Mouse (Mus musculus) heart, postnatal 4 days (tissue): ENCODE results near the gene Tbc1d15. TPM values are rescaled to one million over a fixed set of nuclear protein-coding genes. Genes with fewer than 3 reads are reported as not detected.
"Not testable (repeated sequence)": the region's sequence is repeated elsewhere in the genome, so short reads cannot be mapped to it uniquely, and the experiment has no call there.

Experiments used
- DNase-seq: peaks from one replicate; pipeline ENCODE4 v3.0.0; 2021
- total RNA-seq, 2 experiments: library from RNA; stranded (reverse); gene quantifications; 2 replicates each; pipeline ENCODE4 v1.2.3; 2021

Tbc1d15 gene
- total RNA-seq, 2 experiments from 2014 or later = 42.6 to 44.5 TPM

- no peak for DNase-seq
Observed at GRCm38 (mm10) chr10:115241082-115241595, 10.1 kb downstream of the Tbc1d15 start.

- no peak for DNase-seq
Observed at GRCm38 (mm10) chr10:115237931-115238330, 13.3 kb downstream of the Tbc1d15 start.

- no peak for DNase-seq
Observed at GRCm38 (mm10) chr10:115236733-115237132, 14.5 kb downstream of the Tbc1d15 start.

DNA sequence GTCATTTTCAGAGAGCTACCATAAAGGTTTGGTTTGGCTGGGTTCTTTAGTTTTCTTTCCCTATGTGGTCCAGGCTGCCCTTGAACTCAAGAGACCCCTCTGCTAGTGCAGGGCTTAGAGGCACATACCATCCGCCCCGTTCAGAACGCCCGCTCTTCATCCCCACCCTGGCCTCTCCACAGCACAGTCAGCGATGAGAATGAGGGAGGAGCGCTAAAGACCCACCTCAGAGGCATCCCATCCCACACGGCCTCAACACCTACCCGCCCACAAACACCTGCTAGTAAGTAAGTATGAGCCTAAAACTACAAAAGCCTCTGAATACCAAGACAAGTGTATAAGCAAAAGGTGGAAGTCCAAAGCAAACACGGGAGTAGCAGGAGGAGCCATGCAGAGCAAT is 15.8 kb downstream of the Tbc1d15 start:
- DNase-seq = no peak

DNA sequence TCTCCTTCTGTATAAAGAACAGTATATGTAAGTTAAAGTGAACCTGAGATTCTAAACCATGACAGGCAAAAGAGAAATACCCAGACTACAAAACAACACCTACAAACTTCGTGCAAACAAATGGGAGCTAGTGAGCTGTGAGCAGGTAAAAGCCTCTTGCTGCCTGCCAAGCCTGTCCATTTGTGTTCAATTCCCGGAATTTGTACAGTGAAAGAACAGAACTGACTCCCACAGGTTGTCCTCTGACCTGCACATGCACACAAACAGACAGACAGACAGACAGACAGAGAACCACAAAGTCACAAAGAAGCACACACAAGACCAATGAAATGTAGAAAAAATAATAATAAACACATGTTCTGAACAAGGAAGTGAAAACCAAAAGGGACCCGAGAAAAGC is 17.5 kb downstream of the Tbc1d15 start:
- no peak for DNase-seq

DNA sequence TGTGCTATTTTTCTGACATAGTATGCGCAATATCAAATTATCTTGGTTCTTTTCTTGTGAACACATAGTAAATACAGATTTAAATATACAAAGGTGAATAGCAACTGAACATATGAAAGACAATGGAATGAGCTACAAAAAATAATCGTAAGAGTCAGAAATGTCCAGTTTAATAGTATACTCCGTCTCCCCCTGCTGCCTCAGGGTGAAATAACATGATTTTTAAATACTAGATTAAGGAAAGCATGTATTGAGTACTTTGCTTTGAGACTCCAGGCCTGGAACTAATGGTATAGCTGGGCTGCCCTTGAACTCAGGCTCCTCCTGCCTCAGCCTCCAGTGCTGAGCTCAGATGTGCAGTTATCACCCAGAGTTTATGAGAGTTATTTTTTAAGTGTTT is 18.8 kb downstream of the Tbc1d15 start:
- DNase-seq = no peak

DNA sequence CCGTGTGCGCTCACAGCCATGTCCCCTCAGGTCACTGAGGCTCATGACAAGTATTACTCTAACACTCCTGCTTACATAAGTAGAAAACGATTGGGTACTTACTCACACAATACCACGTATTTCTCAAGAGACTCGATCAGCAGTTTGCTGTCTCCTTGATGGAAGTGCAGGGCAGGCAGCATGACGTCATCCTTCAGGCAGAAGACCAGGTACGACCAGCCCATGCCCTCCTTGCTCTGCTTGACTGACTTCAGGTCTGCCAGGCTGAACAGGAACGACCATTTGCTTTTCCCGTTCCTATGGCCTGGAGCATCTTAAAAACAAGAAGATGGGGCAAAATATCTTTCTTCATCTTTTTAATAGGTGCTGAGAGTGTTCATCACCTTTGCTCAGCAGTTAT is 22.2 kb downstream of the Tbc1d15 start:
- DNase-seq = no peak

GRCm38 (mm10) chr10:115226586-115226985 is 24.7 kb downstream of the Tbc1d15 start:
- no peak for DNase-seq

DNA sequence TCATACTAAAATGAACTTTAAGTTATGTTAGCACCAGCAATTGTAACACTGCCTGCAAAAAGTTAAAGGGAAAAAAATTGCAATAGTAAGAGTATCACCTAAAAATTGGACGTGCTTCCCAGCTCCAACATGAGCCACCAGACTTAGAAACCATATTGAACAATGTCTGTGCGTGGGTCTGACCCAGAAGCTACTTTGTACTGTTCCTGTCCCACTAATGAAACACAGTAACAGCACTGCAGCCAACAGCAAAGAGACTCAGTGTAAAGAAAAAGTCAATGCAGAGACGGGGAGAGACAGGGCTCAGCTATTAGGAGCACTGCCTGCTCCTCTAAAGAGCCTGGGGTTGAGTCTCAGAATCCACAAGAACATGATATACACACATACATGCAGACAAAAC is 27.4 kb downstream of the Tbc1d15 start:
- DNase-seq = no peak

- no peak for DNase-seq
Observed at GRCm38 (mm10) chr10:115212916-115213580, 38.2 kb downstream of the Tbc1d15 start.

GRCm38 (mm10) chr10:115205825-115206224 is 45.4 kb downstream of the Tbc1d15 start:
- DNase-seq = no peak

GRCm38 (mm10) chr10:115205284-115205683 is 46.0 kb downstream of the Tbc1d15 start:
- no peak for DNase-seq

- no peak for DNase-seq
Observed at GRCm38 (mm10) chr10:115191214-115191613, 60.1 kb downstream of the Tbc1d15 start.

DNA sequence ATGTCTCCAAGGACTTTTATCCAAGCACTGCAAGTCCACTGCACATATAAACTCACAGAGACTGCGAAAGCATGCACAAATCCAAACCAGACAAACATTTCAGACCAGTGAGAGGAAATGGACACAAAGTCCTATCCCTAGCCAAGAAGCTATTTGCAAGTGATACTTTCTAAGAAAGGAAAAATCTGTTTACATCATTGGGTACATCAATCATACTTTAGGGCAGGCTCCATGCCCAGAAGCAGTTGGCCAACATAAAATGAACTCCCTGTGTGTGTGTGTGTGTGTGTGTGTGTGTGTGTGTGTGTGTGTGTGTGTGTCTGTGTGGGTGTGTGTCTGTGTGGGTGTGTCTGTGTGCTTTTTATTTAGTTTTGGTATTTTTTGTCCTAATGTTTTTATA is 63.9 kb downstream of the Tbc1d15 start:
- DNase-seq = no peak

GRCm38 (mm10) chr10:115184697-115185096 is 66.6 kb downstream of the Tbc1d15 start, which contains the start of gene Tph2:
Gene Tph2 (minus strand): TSS chr10:115185022.
- peak; percentile 86 for DNase-seq

DNA sequence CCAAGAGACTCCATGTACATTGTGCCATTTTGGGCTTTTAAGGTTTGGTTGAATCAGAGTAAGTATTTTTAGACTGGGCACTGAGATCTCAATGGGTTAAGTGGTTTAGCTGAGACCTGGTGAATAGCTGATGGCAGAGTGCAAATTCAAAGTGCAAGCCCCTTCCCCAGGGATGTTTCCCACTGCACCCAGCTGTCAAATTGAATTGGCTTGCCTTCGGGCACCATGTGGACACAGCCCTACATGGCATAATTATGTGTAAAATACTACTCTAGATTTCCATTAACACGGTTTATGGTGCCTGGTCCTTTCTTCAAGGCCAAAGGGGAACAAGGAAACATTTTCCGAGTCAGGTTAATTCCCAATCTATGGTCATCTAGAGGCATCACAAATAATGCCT is 70.2 kb downstream of the Tbc1d15 start:
- DNase-seq = no peak

GRCm38 (mm10) chr10:115178019-115178418 is 73.2 kb downstream of the Tbc1d15 start:
- DNase-seq = not testable (repeated sequence)

GRCm38 (mm10) chr10:115175591-115175991 is 75.7 kb downstream of the Tbc1d15 start:
- DNase-seq = no peak

DNA sequence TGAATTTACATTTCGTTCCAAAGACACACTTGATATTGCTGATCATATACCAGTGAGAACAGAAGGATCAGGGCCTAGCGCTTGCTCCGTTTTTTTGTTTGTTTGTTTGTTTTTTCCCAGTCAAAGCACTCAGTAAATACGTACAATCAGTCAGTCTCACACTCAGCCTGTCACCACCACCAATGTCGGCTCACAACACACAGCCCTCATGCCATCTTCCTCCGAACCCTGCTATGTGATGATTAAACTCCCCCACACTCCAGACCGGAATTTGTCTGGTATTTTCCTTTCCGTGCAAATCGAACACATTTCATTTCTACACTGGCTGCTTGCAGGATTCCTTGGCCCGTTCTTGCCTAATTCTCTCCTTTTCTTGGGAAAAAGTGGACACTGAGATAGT is 77.9 kb downstream of the Tbc1d15 start:
- DNase-seq = no peak

- peak; percentile 6 for DNase-seq
Observed at GRCm38 (mm10) chr10:115171351-115171818, 79.9 kb downstream of the Tbc1d15 start.

GRCm38 (mm10) chr10:115170496-115171350 is 80.5 kb downstream of the Tbc1d15 start:
- DNase-seq = no peak

DNA sequence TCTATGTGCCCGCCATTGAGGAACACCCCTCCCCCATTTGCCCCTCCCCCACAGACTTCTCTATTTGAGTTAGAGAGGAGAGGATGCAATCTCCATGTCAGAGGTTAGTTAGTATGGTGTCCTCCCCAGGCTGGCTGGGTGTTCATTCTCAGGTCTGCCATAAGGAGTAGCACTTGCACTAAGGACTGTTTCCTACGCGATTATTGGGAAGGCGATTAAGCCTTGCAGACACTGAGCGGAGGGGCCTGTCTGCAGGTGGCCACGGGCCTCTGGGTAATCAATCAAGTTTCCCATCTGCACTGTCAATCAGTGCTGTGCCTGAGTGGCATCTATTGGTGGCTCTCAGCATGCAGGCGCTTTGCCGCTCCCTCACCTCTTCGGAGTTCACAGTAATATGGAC is 81.9 kb downstream of the Tbc1d15 start:
- no peak for DNase-seq

DNA sequence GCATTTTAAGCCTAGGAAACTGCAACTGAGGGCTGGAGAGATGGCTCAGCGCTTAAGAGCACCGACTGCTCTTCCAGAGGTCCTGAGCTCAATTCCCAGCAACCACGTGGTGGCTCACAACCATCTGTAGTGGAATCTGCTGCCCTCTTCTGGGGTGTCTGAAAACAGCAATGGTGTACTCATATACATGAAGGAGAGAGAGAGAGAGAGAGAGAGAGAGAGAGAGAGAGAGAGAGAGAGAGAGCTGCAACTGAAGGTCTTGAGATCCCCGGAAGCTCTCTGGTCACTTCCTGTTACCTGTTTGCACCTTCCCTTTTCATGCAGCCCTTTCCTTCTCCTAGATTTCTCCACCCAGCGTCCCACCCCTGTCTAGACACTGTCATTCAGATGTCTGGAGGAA is 91.0 kb downstream of the Tbc1d15 start:
- DNase-seq = no peak
